Mouse (Mus musculus): ENCODE measurements at regions not wholly inside any gene's neighbourhood (a gene's known extent, or its start where the extent isn't known, plus 50 kb on each side); places are given as distances from the start of the nearest gene placed in this dataset.

DNA sequence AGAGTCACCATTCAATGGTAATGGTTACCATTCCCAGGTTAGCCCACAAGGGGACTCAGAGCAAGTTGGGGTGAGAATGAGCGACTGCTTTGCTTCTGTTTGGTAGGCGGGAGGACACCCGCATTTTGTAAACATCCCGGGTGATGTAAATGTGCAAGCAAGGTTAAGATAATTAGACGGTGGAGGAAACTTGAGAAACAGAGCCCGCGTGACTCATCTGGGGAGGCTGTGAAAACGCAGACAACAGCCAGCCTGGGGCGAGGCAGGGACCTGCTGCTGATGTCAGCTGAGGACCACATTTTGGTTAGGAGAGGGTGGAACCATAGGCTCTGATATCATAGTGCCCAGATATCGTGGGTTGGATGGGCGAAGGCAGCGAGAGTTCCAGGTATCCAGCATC is 52.6 kb upstream of the Zbtb40 start:
- DNase-seq (ENCODE audit: low spot score), result no peak

DNA sequence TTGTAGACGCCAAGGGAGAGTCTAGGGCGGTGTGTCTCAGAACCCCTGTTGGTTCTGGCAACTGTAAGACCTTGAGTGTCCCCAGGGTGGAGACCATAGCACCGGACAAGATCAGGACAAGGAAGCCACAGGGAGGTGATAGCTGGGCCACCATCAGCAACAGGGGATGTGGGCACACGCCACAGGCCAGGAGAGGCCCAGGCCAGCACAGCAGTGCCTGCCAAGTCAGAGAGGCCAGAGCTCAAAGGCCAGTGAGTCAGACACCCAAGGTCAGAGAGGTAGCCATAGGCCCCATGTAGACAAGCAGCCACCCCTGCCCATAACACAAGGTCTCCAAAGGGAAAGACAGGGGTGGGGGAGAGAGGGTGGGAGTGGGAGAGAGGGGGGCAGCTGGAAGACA is 52.2 kb upstream of the Zbtb40 start:
- no peak for DNase-seq (ENCODE audit: low spot score)
